Mouse (Mus musculus): ENCODE data around the gene Ptn. TPM values are rescaled to one million over a fixed set of nuclear protein-coding genes. Genes with fewer than 3 reads are reported as not detected.

Ptn gene
- total and polyA plus RNA-seq, 3 experiments: not detected

DNA sequence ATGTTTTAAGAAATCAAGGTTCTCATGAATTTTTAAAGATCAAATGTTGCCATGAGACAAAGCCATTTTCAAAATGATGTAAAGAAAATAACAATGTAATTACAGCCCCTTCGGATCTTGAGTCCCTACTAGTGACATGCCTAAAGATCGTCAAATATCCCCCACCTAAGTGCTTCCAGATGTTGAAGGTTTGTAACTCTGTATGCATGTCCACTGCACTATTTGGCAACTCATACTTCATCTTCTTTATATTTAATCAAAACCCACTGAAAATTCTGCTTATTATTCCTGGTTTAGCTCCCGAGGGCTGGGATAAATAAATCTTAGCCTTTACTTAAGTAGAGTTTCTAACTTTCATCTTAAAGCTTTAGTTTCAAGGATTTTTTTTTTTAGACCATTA, 31.7 kb upstream of the Ptn start:
- DNase-seq (ENCODE audit: low read depth, low spot score): no peak

GRCm38 (mm10) chr6:36841174-36841573, 31.2 kb upstream of the Ptn start:
- no peaks in the 10 kb centered on the region for H3K9me3 ChIP-seq (replicated peaks; ENCODE audit: insufficient read depth, low read length)

More for the DNA sequence above, 31.7 kb upstream of the Ptn start:
- TF ChIP-seq MAZ (IDR thresholded peaks at IDR 0.05; ENCODE audit: low read depth, low read length): no peak
- TF ChIP-seq ELF1 (IDR thresholded peaks at IDR 0.05; ENCODE audit: low read depth, low read length): no peak
- H3K4me1 ChIP-seq (ENCODE audit: control insufficient read depth in 1 of 2, insufficient read depth in 2 of 2, low read length in 2 of 2): no peaks in the 10 kb centered on the region
- no peak overlapping the region for H3K27ac ChIP-seq (ENCODE audit: control insufficient read depth, low read depth, low read length)
- H3K4me3 ChIP-seq (ENCODE audit: control insufficient read depth in 1 of 2, insufficient read depth in 1 of 2, low read depth in 2 of 2, low read length in 2 of 2): no peak overlapping the region
- no peak overlapping the region for H3K9ac ChIP-seq (ENCODE audit: control insufficient read depth, low read depth, low read length, poor library complexity, severe bottlenecking)
- H3K9me3 ChIP-seq (replicated peaks; ENCODE audit: insufficient read depth, low read length): no peaks in the 10 kb centered on the region
- H3K36me3 ChIP-seq (ENCODE audit: control insufficient read depth in 1 of 2, insufficient read depth in 2 of 2, low read length in 2 of 2): no peaks in the 10 kb centered on the region
- H3K27me3 ChIP-seq (ENCODE audit: control insufficient read depth in 1 of 2, insufficient read depth in 2 of 2, low read length in 2 of 2): no peaks in the 10 kb centered on the region
- no peaks in the 10 kb centered on the region for H3K79me2 ChIP-seq (ENCODE audit: control insufficient read depth, insufficient read depth, low read length, poor library complexity)

DNA sequence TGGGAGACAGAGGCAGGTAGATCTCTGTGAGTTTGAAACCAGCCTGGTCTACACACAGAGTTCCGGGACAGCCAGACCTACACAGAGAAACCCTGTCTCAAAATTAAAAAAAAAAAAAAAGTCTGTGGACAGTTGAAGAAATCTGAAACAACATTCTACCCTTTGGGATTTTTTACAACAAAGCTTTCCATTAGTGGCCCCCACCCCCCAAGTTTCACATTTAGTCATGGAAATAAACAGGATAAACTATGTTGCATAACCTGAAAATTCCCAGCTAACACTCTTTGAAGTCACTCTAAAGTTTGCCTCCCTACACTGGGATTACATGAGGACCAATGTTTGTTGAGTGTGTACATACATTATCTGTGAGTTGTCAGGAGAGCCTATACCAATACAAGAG, 28.7 kb upstream of the Ptn start:
- Histone ChIP-seq H3K79me2 (ENCODE audit: control insufficient read depth, insufficient read depth, low read length, poor library complexity) (no peaks in the 10 kb centered on the region), H3K4me1 (ENCODE audit: control insufficient read depth in 1 of 2, insufficient read depth in 2 of 2, low read length in 2 of 2) (no peaks in the 10 kb centered on the region), H3K9me3 (replicated peaks; ENCODE audit: insufficient read depth, low read length) (no peaks in the 10 kb centered on the region), H3K27ac (ENCODE audit: control insufficient read depth, low read depth, low read length) (no peak overlapping the region), H3K9ac (ENCODE audit: control insufficient read depth, low read depth, low read length, poor library complexity, severe bottlenecking) (no peak overlapping the region), H3K36me3 (ENCODE audit: control insufficient read depth in 1 of 2, insufficient read depth in 2 of 2, low read length in 2 of 2) (no peaks in the 10 kb centered on the region), H3K4me3 (ENCODE audit: control insufficient read depth in 1 of 2, insufficient read depth in 1 of 2, low read depth in 2 of 2, low read length in 2 of 2) (no peak overlapping the region), H3K27me3 (ENCODE audit: control insufficient read depth in 1 of 2, insufficient read depth in 2 of 2, low read length in 2 of 2) (no peaks in the 10 kb centered on the region)
- no peak for TF ChIP-seq BHLHE40 (IDR thresholded peaks at IDR 0.05; ENCODE audit: borderline replicate concordance, low read depth, low read length)
- no peak for TF ChIP-seq HCFC1 (IDR thresholded peaks at IDR 0.05; ENCODE audit: low read depth, low read length)
- no peak for DNase-seq (ENCODE audit: low read depth, low spot score)

More at GRCm38 (mm10) chr6:36841174-36841573, 31.2 kb upstream of the Ptn start:
- no peaks in the 10 kb centered on the region for H3K4me1 ChIP-seq (ENCODE audit: control insufficient read depth in 1 of 2, insufficient read depth in 2 of 2, low read length in 2 of 2)
- no peaks in the 10 kb centered on the region for H3K79me2 ChIP-seq (ENCODE audit: control insufficient read depth, insufficient read depth, low read length, poor library complexity)
- no peaks in the 10 kb centered on the region for H3K36me3 ChIP-seq (ENCODE audit: control insufficient read depth in 1 of 2, insufficient read depth in 2 of 2, low read length in 2 of 2)
- no peak overlapping the region for H3K27ac ChIP-seq (ENCODE audit: control insufficient read depth, low read depth, low read length)
- TF ChIP-seq KAT2A (conservative IDR thresholded peaks at IDR 0.05; ENCODE audit: low read depth, low read length) (no peak), MAFK (IDR thresholded peaks at IDR 0.05; ENCODE audit: borderline replicate concordance, low read depth, low read length) (no peak), RCOR1 (IDR thresholded peaks at IDR 0.05; ENCODE audit: low read depth, low read length) (no peak), EP300 (IDR thresholded peaks at IDR 0.05; ENCODE audit: low read depth in 1 of 2, low read length in 2 of 2) (no peak), E2F4 (IDR thresholded peaks at IDR 0.05; ENCODE audit: borderline replicate concordance, low read depth, low read length) (no peak), CHD2 (IDR thresholded peaks at IDR 0.05; ENCODE audit: low read length) (no peak), POLR2AphosphoS5 (IDR thresholded peaks at IDR 0.05; ENCODE audit: borderline replicate concordance, low read depth, low read length) (no peak), USF2 (IDR thresholded peaks at IDR 0.05; ENCODE audit: borderline replicate concordance in 1 of 2, insufficient read depth in 1 of 2, low read depth in 1 of 2, low read length in 2 of 2) (no peak), RAD21 (IDR thresholded peaks at IDR 0.05; ENCODE audit: low read depth, low read length) (no peak), HCFC1 (IDR thresholded peaks at IDR 0.05; ENCODE audit: low read depth, low read length) (no peak), MAZ (IDR thresholded peaks at IDR 0.05; ENCODE audit: low read depth, low read length) (no peak), MXI1 (IDR thresholded peaks at IDR 0.05; ENCODE audit: low read depth, low read length) (no peak)
- H3K9ac ChIP-seq (ENCODE audit: control insufficient read depth, low read depth, low read length, poor library complexity, severe bottlenecking): no peak overlapping the region
- DNase-seq (ENCODE audit: low read depth, low spot score): no peak
- H3K4me3 ChIP-seq (ENCODE audit: control insufficient read depth in 1 of 2, insufficient read depth in 1 of 2, low read depth in 2 of 2, low read length in 2 of 2): no peak overlapping the region
- no peaks in the 10 kb centered on the region for H3K27me3 ChIP-seq (ENCODE audit: control insufficient read depth in 1 of 2, insufficient read depth in 2 of 2, low read length in 2 of 2)

Data from MEL (cell line).